Mouse (Mus musculus) regulatory T cell (primary cell): ENCODE results near the gene Aicda.
"Not testable (repeated sequence)": the region's sequence is repeated elsewhere in the genome, so short reads cannot be mapped to it uniquely, and the experiment has no call there.

Experiments used
- in situ Hi-C: fragments of 300-600 bp; cut with MboI, MseI; formaldehyde crosslinking; loops from one replicate; pipeline ENCODE4 v1.15.1; 2025; ENCODE audit warnings: high pct_unique_total_duplicates

The Aicda gene

GRCm38 (mm10) chr6:122553606-122554005 is at the start of gene Aicda:
Gene Aicda, plus strand, starts transcription at chr6:122553801.
- in situ Hi-C loops: no loop called here

DNA sequence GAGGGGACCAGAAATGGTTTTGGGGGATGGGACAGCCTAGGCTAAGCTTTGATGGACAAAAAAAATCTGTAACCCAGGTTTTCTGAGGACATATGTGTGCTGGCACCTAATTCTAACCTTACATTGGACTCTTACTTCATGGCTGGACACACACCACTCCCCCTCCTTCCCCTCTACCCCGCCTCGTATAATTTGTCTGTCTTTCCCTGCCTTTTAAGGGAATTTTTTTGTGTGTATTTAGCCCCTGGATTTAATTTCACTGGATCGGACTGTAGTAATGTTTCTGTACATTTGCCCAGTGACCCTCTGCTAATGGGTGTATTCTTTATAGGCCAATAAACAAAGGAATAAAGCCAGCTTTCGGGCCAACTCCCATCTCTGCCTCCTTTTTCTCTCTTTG is 48.6 kb upstream of the Aicda start:
- in situ Hi-C loops: no loop called here

- in situ Hi-C loops: no loop called here
These were observed 48.1 kb upstream of the Aicda start, which contains the start of gene Mfap5 for GRCm38 (mm10) chr6:122505545-122505944. Gene Mfap5, plus strand, starts transcription at chr6:122505845.

GRCm38 (mm10) chr6:122508494-122508893 is 45.1 kb upstream of the Aicda start:
- in situ Hi-C loops: no loop called here

DNA sequence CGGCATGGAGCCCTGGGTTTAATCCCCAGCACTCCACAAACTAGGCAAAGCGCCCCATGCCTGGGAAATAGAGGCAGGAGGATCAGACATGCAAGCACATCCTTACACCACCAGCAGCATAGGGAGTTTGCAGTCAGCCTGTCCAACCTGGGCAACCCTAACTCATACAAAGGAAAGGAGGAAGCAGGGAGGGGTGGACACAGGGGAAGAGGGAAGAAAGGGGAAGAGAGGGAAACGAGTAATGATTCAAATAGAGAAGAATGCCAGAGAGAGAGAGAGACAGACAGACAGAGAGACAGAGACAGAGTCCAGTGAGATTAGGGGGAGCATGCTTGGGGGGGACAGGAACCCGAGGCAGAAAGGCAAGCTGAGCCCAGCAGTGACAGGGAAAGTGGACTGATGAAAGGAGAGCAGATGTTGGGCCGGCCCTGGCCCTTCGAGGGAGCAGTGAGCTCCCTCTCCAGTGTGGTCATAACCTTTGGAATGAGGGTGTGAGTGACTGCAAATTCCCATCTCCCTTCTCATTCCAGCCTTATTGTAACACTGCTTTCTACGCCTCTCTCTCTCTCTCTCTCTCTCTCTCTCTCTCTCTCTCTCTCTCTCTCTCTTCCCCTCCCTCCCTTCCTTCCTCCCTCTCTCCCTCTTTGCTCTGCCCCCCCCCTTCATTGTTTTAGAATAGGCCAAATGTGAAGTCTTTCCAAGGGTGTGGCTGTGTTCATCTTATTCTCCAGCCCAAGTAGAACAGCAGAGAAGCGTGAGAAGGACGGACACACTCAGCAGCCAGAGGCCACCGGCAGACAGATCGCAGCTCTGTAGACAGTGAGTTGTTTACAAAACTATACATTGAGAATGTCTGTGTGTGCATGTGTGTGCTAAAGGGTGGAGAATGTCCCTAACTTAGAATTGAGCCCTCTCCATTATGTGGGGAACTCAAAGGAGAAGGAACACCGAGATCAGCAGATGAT is 40.4 kb upstream of the Aicda start:
- in situ Hi-C loops: no loop called here

DNA sequence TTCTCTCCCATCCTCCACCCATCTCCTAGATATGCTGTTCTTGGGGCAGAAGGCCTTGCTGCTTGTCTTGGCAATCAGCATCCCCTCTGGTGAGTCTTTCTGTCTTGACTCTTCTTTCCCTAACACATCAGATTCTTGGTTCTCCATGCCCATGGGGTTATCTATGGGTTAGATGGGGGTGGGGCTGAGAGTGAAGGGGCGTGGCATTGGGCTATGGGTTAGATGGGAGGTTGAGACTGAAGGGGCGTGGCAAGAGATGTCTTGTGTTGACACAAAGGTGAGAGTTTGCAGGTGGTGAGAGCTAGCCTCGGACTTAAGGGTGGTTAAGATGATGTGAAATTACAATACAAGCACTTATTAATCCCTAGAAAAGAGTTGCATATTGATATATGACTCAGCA is 39.3 kb upstream of the Aicda start:
- in situ Hi-C loops: no loop called here

- in situ Hi-C loops: not testable (repeated sequence)
These were observed 37.8 kb upstream of the Aicda start for GRCm38 (mm10) chr6:122515762-122516161.

GRCm38 (mm10) chr6:122517668-122518067 is 35.9 kb upstream of the Aicda start:
- in situ Hi-C loops: no loop called here

GRCm38 (mm10) chr6:122519384-122519783 is 34.2 kb upstream of the Aicda start:
- in situ Hi-C loops: no loop called here

DNA sequence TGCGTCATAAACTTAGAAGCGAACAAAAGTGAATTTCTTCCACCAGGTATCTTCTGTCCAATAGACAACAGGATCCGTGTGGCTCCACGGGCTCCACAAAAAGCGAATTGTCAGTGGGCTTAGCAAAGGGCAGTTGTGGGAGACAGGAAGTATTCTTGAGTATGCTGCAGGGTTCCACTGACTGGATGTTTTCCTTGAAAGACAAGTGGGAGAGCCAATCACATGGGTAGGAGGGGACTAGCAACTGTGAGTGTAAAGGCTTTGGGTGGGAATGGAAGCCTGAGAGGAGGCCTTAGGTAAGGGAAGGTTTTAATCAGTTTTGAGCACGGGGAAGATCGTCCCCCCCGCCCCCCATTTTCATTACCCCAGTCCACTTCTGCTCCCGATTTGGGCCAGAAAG is 31.0 kb upstream of the Aicda start:
- in situ Hi-C loops: no loop called here

- in situ Hi-C loops: no loop called here
These were observed 30.3 kb upstream of the Aicda start for GRCm38 (mm10) chr6:122523289-122523688.

DNA sequence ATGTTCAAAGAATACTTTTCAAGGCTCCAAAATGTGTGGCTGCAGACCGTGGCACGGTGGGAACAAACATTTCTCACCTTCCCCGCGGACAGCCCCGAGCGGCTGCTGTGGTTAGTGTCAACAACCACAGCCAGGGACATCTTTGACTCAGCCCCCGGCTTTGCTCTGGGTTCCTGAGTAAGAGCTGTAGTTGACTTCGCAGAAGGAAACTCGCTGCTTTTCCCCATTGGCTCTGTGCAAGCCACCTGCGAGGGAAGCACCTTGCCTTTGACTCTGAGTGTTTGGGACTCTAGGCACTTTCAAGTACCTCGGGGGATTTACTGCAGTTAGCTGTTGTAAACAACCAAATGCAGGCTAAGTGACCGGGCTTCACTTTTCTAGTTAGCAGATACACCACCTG is 26.0 kb upstream of the Aicda start:
- in situ Hi-C loops: no loop called here

GRCm38 (mm10) chr6:122528136-122528535 is 25.5 kb upstream of the Aicda start:
- in situ Hi-C loops: no loop called here

- in situ Hi-C loops: no loop called here
These were observed 22.0 kb upstream of the Aicda start for GRCm38 (mm10) chr6:122531466-122532174.

DNA sequence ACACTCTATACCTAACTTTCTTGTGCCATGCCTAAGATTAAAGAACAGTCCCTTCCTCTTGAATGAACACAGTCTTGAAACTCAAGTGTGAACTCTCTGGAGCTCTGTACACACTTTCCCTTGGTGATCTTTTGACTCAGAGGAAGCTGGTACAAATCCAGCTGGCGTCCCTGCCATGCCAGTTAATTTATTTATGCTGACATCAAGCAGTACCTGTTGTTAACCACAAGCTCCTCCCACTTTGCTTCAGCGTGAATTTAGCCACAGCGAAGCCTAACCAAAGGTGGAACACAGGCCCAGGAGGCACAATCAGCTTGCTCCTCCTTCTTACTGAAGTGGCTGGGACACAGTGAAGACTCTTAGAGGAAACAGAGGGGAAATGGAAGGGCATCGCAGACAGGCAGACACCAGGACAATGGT is 20.7 kb upstream of the Aicda start:
- in situ Hi-C loops: no loop called here

GRCm38 (mm10) chr6:122534032-122534431 is 19.6 kb upstream of the Aicda start:
- in situ Hi-C loops: no loop called here

DNA sequence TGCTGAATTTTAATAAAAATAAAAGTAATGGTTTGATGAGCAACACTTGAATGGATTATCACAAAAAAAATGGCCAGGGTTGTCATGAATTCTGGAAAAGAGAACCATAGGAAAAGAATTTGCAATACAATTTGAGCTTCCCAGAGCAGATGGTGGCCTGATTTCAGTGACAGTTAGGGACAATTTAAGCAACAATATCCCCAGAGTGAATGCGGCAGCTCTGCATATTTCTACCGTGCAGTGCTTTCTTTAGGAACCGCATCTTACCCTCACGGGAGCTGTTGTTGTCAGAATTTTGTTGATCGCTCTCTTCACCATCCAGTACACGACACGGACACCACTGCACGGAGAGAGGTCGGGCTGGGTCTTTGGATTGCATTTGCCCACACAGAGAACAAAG is 14.0 kb upstream of the Aicda start:
- in situ Hi-C loops: no loop called here

DNA sequence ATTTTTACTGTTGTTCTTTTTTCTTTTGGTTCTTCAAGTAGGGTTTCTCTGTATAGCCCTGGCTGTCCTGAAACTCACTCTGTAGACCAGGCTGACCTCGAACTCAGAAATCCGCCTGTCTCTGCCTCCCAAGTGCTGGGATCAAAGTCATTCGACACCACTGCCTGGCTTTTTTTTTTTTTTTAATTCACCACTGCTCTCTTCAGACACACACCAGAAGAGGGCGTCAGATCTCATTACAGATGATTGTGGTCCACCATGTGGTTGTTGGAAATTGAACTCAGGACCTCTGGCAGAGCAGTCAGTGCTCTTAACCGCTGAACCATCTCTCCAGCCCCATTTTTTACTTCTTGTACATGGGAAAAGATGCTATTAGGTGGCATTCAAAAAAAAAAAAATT is 11.1 kb upstream of the Aicda start:
- in situ Hi-C loops: not testable (repeated sequence)

DNA sequence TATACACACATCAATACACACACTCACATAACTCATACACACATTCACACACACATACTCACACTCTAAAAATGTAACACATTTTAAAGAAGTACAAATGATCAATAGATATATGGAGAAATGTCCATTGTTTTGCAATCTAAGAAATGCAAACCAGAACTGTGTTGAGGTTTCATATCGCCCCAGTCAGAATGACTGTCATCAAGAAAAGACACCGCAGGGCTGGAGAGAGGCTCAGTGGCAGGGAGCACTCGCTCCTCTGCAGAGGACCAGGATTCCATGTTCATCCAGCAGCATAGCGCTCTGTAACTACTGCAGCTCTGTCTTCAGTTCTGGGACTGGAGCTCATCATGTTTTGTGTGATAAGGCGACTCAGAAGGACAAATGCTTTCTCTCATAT is 10.0 kb upstream of the Aicda start:
- in situ Hi-C loops: no loop called here

- in situ Hi-C loops: no loop called here
These were observed 8.9 kb upstream of the Aicda start for GRCm38 (mm10) chr6:122544672-122545071.

DNA sequence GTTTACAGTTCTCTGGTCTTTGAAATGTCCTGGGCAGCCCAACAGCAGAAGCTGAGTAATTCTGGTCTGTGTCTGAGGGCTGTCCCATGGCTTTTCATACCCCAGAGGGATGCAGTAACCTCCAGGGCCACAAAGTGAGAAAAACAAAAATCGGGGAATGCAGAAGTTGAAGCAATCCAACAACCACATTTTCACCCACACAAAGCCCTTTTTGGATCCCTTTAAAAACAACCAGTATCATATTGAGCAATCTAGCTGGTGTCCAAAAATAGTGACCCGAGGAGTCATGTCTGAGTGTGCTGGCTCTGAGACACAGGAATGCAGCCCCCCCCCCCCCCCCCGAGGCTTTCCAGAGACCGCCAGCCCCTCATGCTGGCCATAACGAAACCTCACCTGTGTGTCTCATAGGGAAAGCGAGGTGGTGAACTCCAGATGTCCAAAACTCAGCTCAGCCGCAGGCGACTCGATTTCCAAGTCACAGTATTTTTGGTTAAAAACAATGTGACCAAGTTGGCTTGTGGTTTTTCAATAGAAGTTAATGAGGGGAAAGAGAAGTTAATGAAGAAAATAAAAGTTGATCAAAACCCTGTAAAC is 8.2 kb upstream of the Aicda start:
- in situ Hi-C loops: no loop called here

GRCm38 (mm10) chr6:122545948-122546347 is 7.7 kb upstream of the Aicda start:
- in situ Hi-C loops: no loop called here
